Mouse (Mus musculus) lung, postnatal 25 days (tissue): ENCODE measurements around the gene Hoxc12.

Source experiments
- DNase-seq: peaks from one replicate; pipeline ENCODE4 v3.0.0; 2022; ENCODE audit warnings: low spot score

Gene Hoxc12

DNA sequence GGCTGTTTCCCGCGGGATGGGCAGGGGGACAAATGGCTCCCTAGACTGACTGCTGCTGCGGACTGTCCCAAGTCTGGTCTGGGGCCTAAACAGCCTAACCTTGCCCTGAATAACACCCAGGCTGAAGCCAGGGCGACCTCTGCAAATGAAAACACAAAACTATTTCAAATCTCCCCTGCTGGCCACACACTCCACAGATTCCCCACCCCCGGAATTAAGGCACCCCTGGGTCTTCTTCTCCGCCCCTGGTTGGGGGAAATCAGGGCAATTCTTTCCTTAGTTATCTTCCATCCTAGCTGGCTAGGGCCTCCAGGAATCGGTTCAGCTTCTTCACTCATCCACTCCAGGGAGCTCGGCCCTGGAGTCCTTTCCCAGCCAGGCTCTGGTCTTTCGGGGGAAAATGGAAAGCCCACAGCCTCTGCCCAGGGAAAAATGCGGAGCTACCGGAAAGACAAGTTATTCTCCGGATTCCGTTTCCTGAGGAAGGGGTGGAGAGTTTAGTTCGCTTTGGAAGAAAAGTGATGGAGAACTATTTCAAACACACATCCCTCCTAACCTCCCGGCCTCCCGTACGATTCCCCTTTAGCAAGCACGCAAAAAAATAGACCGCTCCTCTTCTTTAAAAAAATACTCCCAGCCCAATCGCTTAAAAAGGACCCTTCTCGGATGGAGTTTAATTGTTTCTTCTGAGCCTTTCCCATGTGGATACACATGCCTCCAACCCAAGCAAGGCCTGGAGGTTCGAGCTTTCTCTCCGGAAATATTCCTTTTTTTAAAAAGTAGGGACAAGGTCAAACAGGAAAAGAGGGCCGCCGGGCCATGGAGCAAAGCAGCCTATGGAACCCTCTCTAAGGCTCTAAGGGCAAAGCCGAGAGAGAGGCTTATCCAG lies 28.7 kb downstream of the Hoxc12 start:
- DNase-seq: no peak

- DNase-seq: peak; percentile 34
Observed at GRCm38 (mm10) chr15:102965892-102966775, 29.6 kb downstream of the Hoxc12 start.

DNA sequence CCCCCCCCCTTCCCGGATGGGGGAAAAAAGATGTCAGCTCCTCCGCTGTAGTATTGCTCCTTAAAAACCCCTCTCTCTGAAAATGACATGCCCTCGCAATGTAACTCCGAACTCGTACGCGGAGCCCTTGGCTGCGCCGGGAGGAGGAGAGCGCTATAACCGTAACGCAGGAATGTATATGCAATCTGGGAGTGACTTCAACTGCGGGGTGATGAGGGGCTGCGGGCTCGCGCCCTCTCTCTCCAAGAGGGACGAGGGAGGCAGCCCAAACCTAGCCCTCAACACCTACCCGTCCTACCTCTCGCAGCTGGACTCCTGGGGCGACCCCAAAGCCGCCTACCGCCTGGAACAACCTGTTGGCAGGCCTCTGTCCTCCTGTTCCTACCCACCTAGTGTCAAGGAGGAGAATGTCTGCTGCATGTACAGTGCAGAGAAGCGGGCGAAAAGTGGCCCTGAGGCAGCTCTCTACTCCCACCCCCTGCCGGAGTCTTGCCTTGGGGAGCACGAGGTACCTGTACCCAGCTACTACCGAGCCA lies 30.3 kb downstream of the Hoxc12 start, which contains the start of gene Hoxc10:
Hoxc10 (plus strand) TSS at position 21 of the 536 bp plus-strand sequence.
- DNase-seq: no peak

- no peak for DNase-seq
Observed at GRCm38 (mm10) chr15:102967312-102967510, 30.7 kb downstream of the Hoxc12 start, which contains the start of gene Hoxc5. Hoxc5 (plus strand) TSS chr15:102967443.

DNA sequence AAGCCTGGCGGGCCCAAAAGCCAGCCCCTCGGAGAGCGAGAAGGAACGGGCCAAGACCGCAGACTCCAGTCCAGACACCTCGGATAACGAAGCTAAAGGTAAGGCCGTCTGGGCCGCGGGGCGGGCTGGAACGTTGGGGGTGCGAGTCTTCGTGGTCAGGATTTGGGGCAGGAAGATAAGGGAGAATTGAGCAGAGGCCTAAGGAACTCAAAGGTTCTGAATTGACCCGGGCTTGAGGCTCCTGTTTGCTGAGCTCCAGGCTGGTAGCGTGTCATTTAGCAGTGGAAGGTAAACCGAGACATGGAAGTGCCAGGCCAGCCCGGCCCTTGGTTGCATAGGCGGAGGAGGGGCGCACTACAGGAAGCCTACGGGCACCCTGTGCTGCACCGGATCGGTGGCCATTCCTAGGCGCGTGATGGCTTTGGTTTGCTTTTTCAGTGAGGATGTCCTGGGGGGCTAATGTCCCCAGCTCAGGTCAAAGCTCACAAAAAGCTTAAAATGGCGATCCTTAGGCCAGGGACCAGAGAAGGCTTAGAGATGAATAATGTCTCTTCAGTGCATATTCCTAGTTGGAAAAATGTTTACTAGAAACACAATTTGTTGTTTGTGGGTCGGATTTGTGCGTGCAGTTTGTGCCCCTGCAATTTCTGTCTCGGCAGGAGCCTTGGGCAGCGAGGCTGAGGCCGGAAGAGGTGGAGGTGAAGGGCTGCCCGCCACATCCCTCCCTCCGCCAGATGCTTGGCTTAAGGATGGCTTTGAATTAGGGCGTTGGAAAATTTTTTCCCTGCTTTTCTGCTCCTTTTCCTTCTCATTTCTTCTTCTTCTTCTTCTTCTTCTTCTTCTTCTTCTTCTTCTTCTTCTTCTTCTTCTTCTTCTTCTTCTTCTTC lies 31.2 kb downstream of the Hoxc12 start:
- DNase-seq: no peak

DNA sequence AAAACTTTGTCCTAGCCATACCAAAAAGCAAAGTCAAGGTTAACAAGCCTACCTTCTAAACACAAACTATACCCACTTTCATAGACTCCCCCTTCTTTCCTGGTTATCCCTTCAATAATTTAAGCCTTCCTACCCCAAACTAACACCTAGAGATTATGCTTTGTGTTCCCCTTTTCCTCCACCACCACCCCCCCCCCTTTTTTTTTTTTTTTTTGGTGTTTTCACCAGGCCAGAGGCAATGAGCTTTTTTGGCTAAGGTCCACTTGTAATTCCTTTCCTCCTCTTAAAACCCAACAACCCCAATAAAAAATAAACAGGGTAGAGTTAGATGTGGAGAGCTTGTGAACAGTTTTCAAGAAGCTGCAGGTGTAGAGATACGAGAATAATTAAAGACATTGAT lies 32.7 kb downstream of the Hoxc12 start:
- DNase-seq: no peak

DNA sequence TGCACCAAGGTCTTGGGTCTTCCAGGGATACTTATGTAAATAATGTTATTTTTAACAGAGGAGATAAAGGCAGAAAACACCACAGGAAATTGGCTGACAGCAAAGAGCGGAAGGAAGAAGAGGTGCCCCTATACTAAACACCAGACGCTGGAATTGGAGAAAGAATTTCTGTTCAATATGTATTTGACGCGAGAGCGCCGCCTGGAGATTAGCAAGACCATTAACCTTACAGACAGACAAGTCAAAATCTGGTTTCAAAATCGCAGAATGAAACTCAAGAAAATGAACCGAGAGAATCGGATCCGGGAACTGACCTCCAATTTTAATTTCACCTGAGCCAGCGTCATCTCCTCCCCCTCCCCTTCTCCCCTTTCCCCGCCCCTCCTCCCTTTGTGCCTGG lies 34.2 kb downstream of the Hoxc12 start:
- DNase-seq: no peak

- no peak for DNase-seq
Observed at GRCm38 (mm10) chr15:102972254-102972653, 35.7 kb downstream of the Hoxc12 start.

GRCm38 (mm10) chr15:102972753-102973152 lies 36.2 kb downstream of the Hoxc12 start:
- no peak for DNase-seq

DNA sequence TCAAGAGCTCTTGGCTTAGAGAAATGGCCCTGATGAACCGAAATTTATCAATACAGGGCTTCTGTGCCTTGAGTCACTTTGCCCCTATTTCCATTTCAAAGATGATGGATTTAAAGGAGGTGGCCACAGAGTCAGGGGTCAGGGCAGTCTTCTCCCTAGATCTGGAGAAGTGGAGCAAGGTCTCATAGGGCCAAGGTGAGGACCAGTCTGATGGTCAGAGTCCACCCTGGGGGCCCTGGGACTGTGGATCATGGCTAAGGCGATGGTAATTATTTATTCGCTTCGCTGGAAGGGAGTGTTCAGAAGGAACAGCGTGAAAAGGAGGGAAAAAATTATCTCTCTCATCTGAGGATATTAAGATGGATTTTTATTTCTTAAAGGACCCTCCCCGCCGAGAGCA lies 38.5 kb downstream of the Hoxc12 start:
- no peak for DNase-seq

GRCm38 (mm10) chr15:102975688-102976111 lies 39.1 kb downstream of the Hoxc12 start:
- no peak for DNase-seq

- DNase-seq: no peak
Observed at GRCm38 (mm10) chr15:102976171-102976570, 39.6 kb downstream of the Hoxc12 start, which contains the start of gene Hoxc9. Hoxc9 (plus strand) TSS chr15:102976439.

DNA sequence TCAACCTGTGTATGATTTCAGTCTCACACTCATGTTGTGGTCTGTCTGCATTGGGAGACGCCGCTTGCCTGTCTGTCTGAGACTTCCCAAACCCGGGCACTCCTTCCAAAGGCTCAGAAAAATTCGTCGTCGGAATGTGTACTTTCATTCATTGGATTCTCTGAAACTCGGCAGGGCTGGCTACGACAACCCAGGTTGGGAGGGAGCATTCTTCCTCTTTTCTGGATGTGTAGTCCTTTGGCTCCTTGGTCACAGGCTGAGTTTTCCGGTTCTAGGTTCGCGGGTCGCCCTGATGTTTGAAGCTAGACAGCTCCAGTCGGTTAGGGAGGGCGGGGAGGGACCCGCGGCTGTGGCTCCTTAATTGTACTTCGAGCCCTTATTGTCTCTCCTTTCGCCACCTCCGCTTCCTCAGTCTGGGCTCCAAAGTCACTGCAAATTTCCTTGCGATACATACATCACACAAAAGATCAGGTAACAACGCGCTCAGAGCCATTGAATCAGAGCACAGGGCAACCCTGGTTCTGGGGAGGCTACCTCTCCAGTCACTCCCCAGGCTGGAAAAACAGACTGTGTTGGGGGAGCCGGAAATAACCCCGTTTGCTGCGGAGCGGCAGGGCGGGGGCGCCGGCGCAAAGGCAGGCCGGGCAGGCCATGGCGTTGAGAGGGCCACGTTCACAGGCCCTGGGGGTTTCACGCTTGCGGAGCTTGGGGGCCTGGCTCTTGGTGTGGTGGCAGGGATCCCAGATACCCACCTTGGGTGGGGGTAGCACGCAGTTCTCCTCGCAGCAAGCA lies 40.3 kb downstream of the Hoxc12 start:
- no peak for DNase-seq

DNA sequence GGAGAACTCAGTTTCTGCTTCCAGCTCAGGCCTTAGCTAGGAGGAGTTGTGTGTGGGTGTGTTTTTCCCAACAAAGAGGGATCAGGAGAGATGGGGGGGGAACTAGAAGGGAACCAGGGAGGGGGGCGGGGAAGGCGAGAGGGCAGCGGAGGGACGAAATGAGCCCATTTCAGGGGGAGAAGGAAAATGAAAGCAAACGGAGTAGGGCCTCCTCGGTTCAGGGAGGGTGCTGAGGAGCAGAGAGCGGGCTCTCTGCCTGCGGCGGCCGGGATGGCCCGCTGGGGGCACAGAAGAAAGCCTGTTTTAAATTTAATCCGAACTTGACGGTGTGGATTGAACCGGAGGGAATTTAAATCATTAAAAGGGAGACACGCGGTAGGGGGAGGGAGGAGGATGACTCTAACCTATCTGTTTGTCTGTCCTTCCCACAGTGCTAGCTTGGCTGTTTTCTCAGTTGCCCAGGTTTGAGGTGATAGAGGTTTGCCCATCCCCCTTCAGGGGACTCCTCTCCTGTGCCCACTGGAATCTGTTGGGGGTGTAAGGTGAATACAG lies 40.9 kb downstream of the Hoxc12 start:
- no peak for DNase-seq

DNA sequence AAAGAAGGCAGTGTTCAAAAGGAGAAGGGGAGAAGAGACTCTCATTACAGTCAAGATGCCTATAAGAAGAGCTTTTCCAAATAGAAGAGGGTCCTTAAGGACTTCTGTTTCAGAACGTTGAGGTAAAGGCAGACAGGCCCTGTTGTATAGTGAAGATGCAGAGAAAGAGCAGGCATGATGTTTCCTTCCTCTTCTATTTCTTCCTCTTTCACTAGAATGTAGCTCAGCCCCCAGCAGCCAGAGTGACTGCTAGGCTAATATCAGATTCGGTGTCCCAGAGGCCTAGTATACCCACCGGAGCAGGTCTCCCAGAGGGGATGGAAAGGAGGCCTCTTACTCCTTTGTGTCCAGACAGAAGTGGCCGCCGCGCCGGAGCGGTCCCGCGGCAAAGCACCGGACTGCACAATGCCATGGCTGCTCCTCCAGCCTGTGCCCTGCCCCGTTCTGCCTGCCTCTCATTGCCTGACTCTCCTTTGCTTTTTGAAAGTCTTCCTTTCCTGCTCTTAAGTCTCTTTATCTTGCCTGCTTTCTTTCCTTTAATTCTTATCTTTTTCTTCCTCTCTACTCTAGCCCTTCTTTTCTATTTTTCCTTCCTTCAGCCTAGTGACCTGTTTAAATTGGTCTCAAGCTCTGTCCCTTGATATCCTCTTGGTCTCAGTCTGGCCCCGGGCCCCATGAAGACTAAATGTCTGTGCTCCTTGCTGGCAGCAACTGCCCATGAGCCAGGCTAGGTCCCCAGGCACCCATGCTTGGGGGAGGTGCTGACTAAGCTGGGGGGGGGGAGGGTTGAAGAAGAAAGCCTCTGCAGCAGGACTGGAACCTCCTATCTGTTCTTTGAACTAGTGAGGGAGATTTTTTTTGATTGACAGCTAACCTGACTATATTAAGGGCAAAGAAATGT lies 42.3 kb downstream of the Hoxc12 start:
- DNase-seq: no peak

DNA sequence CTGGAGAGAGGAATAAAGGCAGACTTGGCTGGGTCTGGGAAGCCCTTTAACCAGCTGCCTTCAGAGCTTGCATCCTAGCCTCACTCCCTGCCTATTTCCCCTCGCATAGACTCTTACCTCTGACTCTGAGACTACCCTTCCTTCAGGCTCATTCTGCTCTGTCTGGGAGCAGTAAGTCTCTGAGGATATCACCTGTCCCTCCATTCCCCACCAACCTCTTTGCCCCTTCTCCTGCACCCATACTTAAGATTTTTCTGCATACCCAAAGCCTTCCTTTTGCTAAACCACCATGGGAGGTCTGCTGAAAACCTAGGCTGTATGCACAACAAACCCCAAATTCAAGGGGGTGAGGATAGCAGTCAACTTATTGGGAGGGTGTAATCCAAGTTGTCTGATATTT lies 43.4 kb downstream of the Hoxc12 start:
- DNase-seq: no peak

- DNase-seq: no peak
Observed at GRCm38 (mm10) chr15:102980352-102980751, 43.8 kb downstream of the Hoxc12 start.

DNA sequence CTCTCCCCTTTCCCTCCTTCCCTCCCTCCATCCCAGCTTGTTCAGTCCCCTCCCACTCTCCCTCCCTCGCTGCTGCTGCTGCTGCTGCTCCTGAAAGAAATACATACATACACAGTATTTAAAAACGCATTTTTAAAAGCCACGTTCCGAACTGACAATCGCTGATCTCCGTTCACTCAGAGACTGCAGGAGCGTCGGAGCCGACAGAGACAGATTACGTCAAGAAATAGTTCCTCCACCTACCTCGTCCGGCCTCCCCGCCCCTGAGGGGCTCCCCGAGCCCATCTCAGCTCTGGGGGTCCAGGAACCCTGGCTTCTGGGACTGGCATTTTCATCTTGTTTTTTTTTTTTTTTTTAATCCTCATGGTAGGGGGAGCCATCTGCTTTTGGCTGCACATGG lies 44.4 kb downstream of the Hoxc12 start:
- DNase-seq: no peak
